Comparison of ENCODE assay signal across 22 mouse cellular contexts in genomic region chr6:45345953-45346352, GRCm38 (mm10).
DNase-seq lines count a peak whose midpoint lies in the region; ATAC-seq and TF ChIP-seq lines count a peak whose summit lies in the region.
"Had no signal": no experiment of that assay in that cellular context is flagged by ENCODE, and none has a peak within 500 bp of the region (broad histone marks: within the 10 kb centered on the region; RNA-seq: fewer than 3 reads in every experiment).

No protein-coding gene starts in this region.

- H3K9me3 ChIP-seq in kidney, embryonic 14.5 days (ENCODE audit: control insufficient read depth, low read length): no peaks in the 10 kb centered on the region
- no peaks in the 10 kb centered on the region for H3K9me3 ChIP-seq in kidney, embryonic 15.5 days (replicated peaks)
- H3K9me3 ChIP-seq in kidney, embryonic 16.5 days (ENCODE audit: low read length): no peaks in the 10 kb centered on the region
- H3K9me3 ChIP-seq in kidney, postnatal 0 days (replicated peaks; ENCODE audit: low read length): no peaks in the 10 kb centered on the region
- H3K9me3 ChIP-seq: G1E had no signal

- no peak for TF ChIP-seq CTCF in kidney, postnatal 0 days (IDR thresholded peaks at IDR 0.05; ENCODE audit: low read depth)
- no peak for TF ChIP-seq CTCF in kidney, adult 2 months (conservative IDR thresholded peaks at IDR 0.05; ENCODE audit: insufficient read depth, insufficient read length, low read depth, low read length)

- H3K4me1 ChIP-seq in kidney, embryonic 14.5 days (ENCODE audit: control insufficient read depth, insufficient read depth, low read length): no peaks in the 10 kb centered on the region
- H3K4me1 ChIP-seq in kidney, embryonic 15.5 days: no peaks in the 10 kb centered on the region
- H3K4me1 ChIP-seq in kidney, embryonic 16.5 days (ENCODE audit: insufficient read depth, low read length): no peaks in the 10 kb centered on the region
- no peaks in the 10 kb centered on the region for H3K4me1 ChIP-seq in kidney, postnatal 0 days (replicated peaks; ENCODE audit: insufficient read depth, low read length)
- no peaks in the 10 kb centered on the region for H3K4me1 ChIP-seq in kidney, adult 2 months (ENCODE audit: control insufficient read depth, insufficient read depth, low read length)

- H3K9ac ChIP-seq in kidney, embryonic 14.5 days (ENCODE audit: low read depth, low read length): no peak overlapping the region
- H3K9ac ChIP-seq in kidney, embryonic 15.5 days: no peak overlapping the region
- H3K9ac ChIP-seq in kidney, embryonic 16.5 days (replicated peaks; ENCODE audit: low read length): no peak overlapping the region
- no peak overlapping the region for H3K9ac ChIP-seq in kidney, postnatal 0 days (ENCODE audit: low read depth, low read length)

- H3K36me3 ChIP-seq in kidney, embryonic 14.5 days (ENCODE audit: control insufficient read depth, insufficient read depth, low read length): no peaks in the 10 kb centered on the region
- H3K36me3 ChIP-seq in kidney, embryonic 15.5 days: no peaks in the 10 kb centered on the region
- no peaks in the 10 kb centered on the region for H3K36me3 ChIP-seq in kidney, embryonic 16.5 days (ENCODE audit: insufficient read depth, low read length)
- H3K36me3 ChIP-seq in kidney, postnatal 0 days (ENCODE audit: insufficient read depth, low read length): no peaks in the 10 kb centered on the region
- no peaks in the 10 kb centered on the region for H3K36me3 ChIP-seq in kidney, adult 2 months (ENCODE audit: control insufficient read depth, insufficient read depth, low read length)
- H3K36me3 ChIP-seq: G1E had no signal

- H3K4me3 ChIP-seq in kidney, embryonic 14.5 days (ENCODE audit: low read length): no peak overlapping the region
- H3K4me3 ChIP-seq in kidney, embryonic 15.5 days (replicated peaks): no peak overlapping the region
- H3K4me3 ChIP-seq in kidney, embryonic 16.5 days (ENCODE audit: low read length): no peak overlapping the region
- no peak overlapping the region for H3K4me3 ChIP-seq in kidney, postnatal 0 days (replicated peaks; ENCODE audit: low read depth, low read length)
- H3K4me3 ChIP-seq in kidney, adult 2 months (ENCODE audit: insufficient read depth, low read depth, low read length): no peak overlapping the region

- no peak for DNase-seq in kidney, postnatal 14 days
- no peak for DNase-seq in kidney, postnatal 4 days
- no peak for DNase-seq in kidney, postnatal 36 days
- peak; percentile 18 for DNase-seq in kidney, postnatal 0 days (ENCODE audit: low spot score)
- no peak for DNase-seq in kidney, adult 2 months
- DNase-seq: adrenal gland, adult 2 months; adrenal gland, adult 8-10 months; adrenal gland, postnatal 10 days; adrenal gland, postnatal 14 days; adrenal gland, postnatal 25 days; adrenal gland, postnatal 36 days; B cell, adult 2 months; cerebellum, adult 11 months; cerebellum, adult 11-12 months had no signal

- peak; percentile 72; the same call in 1 of the 2 replicates for ATAC-seq in kidney, embryonic 14.5 days (ENCODE audit: low FRiP score, low TSS enrichment)
- peak; percentile 88 for ATAC-seq in kidney, embryonic 15.5 days (replicated peaks; ENCODE audit: low FRiP score)
- peak; percentile 75; the same call in 1 of the 2 replicates for ATAC-seq in kidney, embryonic 16.5 days (ENCODE audit: low FRiP score, low TSS enrichment)
- ATAC-seq in kidney, postnatal 0 days (replicated peaks; ENCODE audit: low FRiP score, low read depth): no peak
- ATAC-seq: activated CD4-positive, CD25-positive, alpha-beta regulatory T cell, adult 4 months; CD4-positive, CD25-positive, alpha-beta regulatory T cell, adult 4 months; Patski had no signal

- no peak overlapping the region; the same call in 1 of the 2 replicates for H3K27ac ChIP-seq in kidney, embryonic 14.5 days (ENCODE audit: low read depth, low read length)
- H3K27ac ChIP-seq in kidney, embryonic 15.5 days: no peak overlapping the region
- no peak overlapping the region for H3K27ac ChIP-seq in kidney, embryonic 16.5 days (ENCODE audit: low read length)
- no peak overlapping the region for H3K27ac ChIP-seq in kidney, postnatal 0 days
- no peak overlapping the region for H3K27ac ChIP-seq in kidney, adult 2 months (ENCODE audit: insufficient read depth, low read depth, low read length)

- H3K4me2 ChIP-seq in kidney, embryonic 14.5 days (replicated peaks; ENCODE audit: low read depth, low read length): no peak overlapping the region
- H3K4me2 ChIP-seq in kidney, embryonic 15.5 days: no peak overlapping the region
- H3K4me2 ChIP-seq in kidney, embryonic 16.5 days (replicated peaks; ENCODE audit: low read depth, low read length): no peak overlapping the region
- no peak overlapping the region for H3K4me2 ChIP-seq in kidney, postnatal 0 days (ENCODE audit: low read length)

- no peak for TF ChIP-seq POLR2A in kidney, adult 2 months (IDR thresholded peaks at IDR 0.05; ENCODE audit: low read depth, low read length)

- no peaks in the 10 kb centered on the region for H3K27me3 ChIP-seq in kidney, embryonic 14.5 days (ENCODE audit: control insufficient read depth, insufficient read depth, low read length)
- no peaks in the 10 kb centered on the region for H3K27me3 ChIP-seq in kidney, embryonic 15.5 days
- H3K27me3 ChIP-seq in kidney, embryonic 16.5 days (ENCODE audit: insufficient read depth, low read length): no peaks in the 10 kb centered on the region
- no peaks in the 10 kb centered on the region for H3K27me3 ChIP-seq in kidney, postnatal 0 days (ENCODE audit: insufficient read depth, low read length)
- H3K27me3 ChIP-seq in kidney, adult 2 months (replicated peaks; ENCODE audit: control insufficient read depth, insufficient read depth, low read length): no peaks in the 10 kb centered on the region
- H3K27me3 ChIP-seq: CH12.LX, Patski had no signal
